Mouse (Mus musculus): Measurements from ENCODE around the gene Klhl28.

GRCm38 (mm10) chr12:64937493-64937892, 27.8 kb downstream of the Klhl28 start:
- TF ChIP-seq CTCF (IDR thresholded peaks at IDR 0.05; ENCODE audit: low read depth, low read length) (no peak), POLR2A (IDR thresholded peaks at IDR 0.05; ENCODE audit: borderline replicate concordance, low read depth, low read length) (no peak)

All from bone marrow macrophage, adult 2 months (primary cell).